Mouse (Mus musculus) adrenal gland, adult 10 weeks (tissue): ENCODE measurements around the gene Esyt2. TPM values are rescaled to one million over a fixed set of nuclear protein-coding genes. Genes with fewer than 3 reads are reported as not detected.

Source experiments
- polyA plus RNA-seq: library from polyadenylated mRNA; stranded (reverse); fragments of 350-450 nt; fragmentation: Illumina TruSeq; extraction: RNeasy Lipid Tissue Mini Kit (QIAGEN cat#74804); gene quantifications from one replicate; pipeline ENCODE4 v1.2.3, GENCODE M21; 2014; ENCODE audit warnings: low read depth, low replicate concordance

Esyt2 gene
- polyA plus RNA-seq, result 136 TPM

GRCm38 (mm10) chr12:116280653-116281364 is at the start of gene Esyt2:
TSS of gene Esyt2 (plus strand) at chr12:116281196.

GRCm38 (mm10) chr12:116262555-116263341 is 18.2 kb upstream of the Esyt2 start, which contains the start of gene Wdr60:
TSS of gene Wdr60 (minus strand) at chr12:116263022.

GRCm38 (mm10) chr12:116275086-116275485 is 5.9 kb upstream of the Esyt2 start, which contains the start of gene Gm11027:
TSS of gene Gm11027 (plus strand) at chr12:116275386.

GRCm38 (mm10) chr12:116405045-116405835 is 124.2 kb downstream of the Esyt2 start, which contains the start of gene Ncapg2:
TSS of gene Ncapg2 (plus strand) at chr12:116405402.

Other genes with a start within 250 kb of the Esyt2 start
- 114 TPM for gene Zfp386, start 233.5 kb upstream of the Esyt2 start, polyA plus RNA-seq
- gene Vipr2, start 203.5 kb upstream of the Esyt2 start, polyA plus RNA-seq, result not detected
- 15.7 TPM for gene Wdr60, start 18.2 kb upstream of the Esyt2 start, polyA plus RNA-seq
- gene Gm11027, start 5.8 kb upstream of the Esyt2 start, polyA plus RNA-seq, result not detected
- gene Ncapg2, start 124.2 kb downstream of the Esyt2 start, polyA plus RNA-seq, result 19.9 TPM
- gene Ptprn2, start 204.5 kb downstream of the Esyt2 start, polyA plus RNA-seq, result 3.0 TPM